Mouse (Mus musculus) stomach, postnatal 0 days (tissue): Measurements from ENCODE around the gene Gtf3c5. TPM values are rescaled to one million over a fixed set of nuclear protein-coding genes. Genes with fewer than 3 reads are reported as not detected.
A peak's percentile ranks its signal among the peaks of the same experiment; 100 is the strongest.

Source experiments
- ATAC-seq: fragments of 200-750 bp; cut with Nextera tagmentation; 2 replicates; pipeline ENCODE4 v1.8.0; 2017; ENCODE audit not compliant: low FRiP score, low TSS enrichment
- DNase-seq: peaks from one replicate; pipeline ENCODE4 v3.0.0-alpha.2; 2016; ENCODE audit warnings: low spot score
- H3K27ac ChIP-seq: fragments of 300-500 bp; sonication (generic); replicated peaks from 2 replicates; pipeline ENCODE4 v1.5.1; 2014; ENCODE audit warnings: mild to moderate bottlenecking, control low read depth
- H3K27me3 ChIP-seq: fragments of 300-500 bp; sonication (generic); 2 replicates; pipeline ENCODE4 v1.6.1; 2014; ENCODE audit warnings: low read length; ENCODE audit not compliant: control insufficient read depth, insufficient read depth
- H3K36me3 ChIP-seq: fragments of 300-500 bp; sonication (generic); 2 replicates; pipeline ENCODE4 v1.6.1; 2014; ENCODE audit warnings: low read length, mixed read lengths; ENCODE audit not compliant: control insufficient read depth, insufficient read depth
- H3K4me1 ChIP-seq: fragments of 300-500 bp; sonication (generic); replicated peaks from 2 replicates; pipeline ENCODE4 v1.6.1; 2014; ENCODE audit warnings: antibody characterized with exemption; ENCODE audit not compliant: control insufficient read depth, insufficient read depth
- H3K4me2 ChIP-seq: fragments of 300-500 bp; sonication (generic); replicated peaks from 2 replicates; pipeline ENCODE4 v1.6.1; 2014; ENCODE audit warnings: low read depth, mild to moderate bottlenecking, control low read depth, moderate library complexity
- H3K4me3 ChIP-seq: fragments of 300-500 bp; sonication (generic); 2 replicates; pipeline ENCODE4 v1.5.1; 2014; ENCODE audit warnings: low read depth, low read length, control low read depth
- H3K9ac ChIP-seq: fragments of 300-500 bp; sonication (generic); 2 replicates; pipeline ENCODE4 v1.6.1; 2014; ENCODE audit warnings: mild to moderate bottlenecking, low read length, control low read depth, mixed read lengths
- H3K9me3 ChIP-seq: fragments of 300-500 bp; sonication (generic); 2 replicates; pipeline ENCODE4 v1.6.1; 2016; ENCODE audit warnings: low read length; ENCODE audit not compliant: control insufficient read depth
- CTCF ChIP-seq: IDR thresholded peaks from 2 replicates; pipeline ENCODE4 v1.5.1; 2016; ENCODE audit warnings: antibody characterized with exemption, low read depth, mild to moderate bottlenecking, moderate library complexity
- EP300 ChIP-seq: optimal IDR thresholded peaks from 2 replicates; pipeline ENCODE3; 2016; ENCODE audit warnings: antibody characterized with exemption
- WGBS: fragments of 180-500 bp; shearing (Covaris S2); extraction: QIAGEN DNeasy Blood & Tissue Kit; methylation state at CpG from one replicate; pipeline ENCODE4 v1.1.7; 2014; 5-methylcytosine and 5-hydroxymethylcytosine counted together
- polyA plus RNA-seq: library from polyadenylated mRNA; unstranded; fragments of >200 nt; fragmentation: Nextera tagmentation; extraction: Ambion mirVana; gene quantifications from 2 replicates; pipeline ENCODE4 v1.2.1, GENCODE M21; 2015

Gtf3c5 gene
- polyA plus RNA-seq, 1 experiment from 2014 or later = 13.1 TPM

DNA sequence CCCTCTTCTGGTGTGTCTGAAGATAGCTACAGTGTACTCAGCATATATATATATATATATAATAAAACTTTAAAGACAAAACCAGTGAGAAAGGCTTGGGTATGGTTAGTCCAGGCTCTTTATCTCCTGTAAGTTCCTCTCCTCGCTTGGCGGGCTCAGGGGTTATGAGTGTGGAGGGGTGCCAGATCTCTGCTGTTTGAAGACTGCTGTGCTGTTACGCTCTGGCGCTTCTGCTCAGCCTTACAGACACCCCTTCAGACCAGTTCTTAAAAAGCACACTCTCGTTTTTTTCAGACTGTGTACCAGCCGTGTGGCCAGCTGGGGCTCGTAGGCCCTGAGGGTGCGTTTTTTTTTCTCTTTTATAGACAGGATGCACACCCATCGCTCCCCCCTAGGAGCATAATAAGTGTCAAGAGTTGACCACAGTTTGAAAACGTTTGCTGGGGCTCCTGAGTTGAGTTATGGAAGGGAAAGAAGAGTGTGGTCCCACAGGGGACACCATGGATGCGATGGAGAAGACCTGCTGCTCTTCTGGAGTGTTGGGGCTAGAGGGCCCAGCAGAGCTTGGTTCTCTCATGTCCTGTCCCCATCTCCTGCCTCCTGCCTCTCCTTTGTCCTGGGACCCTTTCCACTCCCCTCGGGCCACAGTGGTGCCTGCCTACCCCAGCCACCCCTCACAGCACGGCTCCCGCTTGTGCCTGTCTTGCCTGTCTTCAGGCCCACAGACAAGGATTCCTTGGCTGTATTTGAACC is 22.4 kb upstream of the Gtf3c5 start:
- ATAC-seq = no peak
- DNase-seq = no peak
- TF ChIP-seq CTCF = no peak
- no peak for TF ChIP-seq EP300
- Histone ChIP-seq H3K4me2 (no peak overlapping the region), H3K4me3 (no peak overlapping the region), H3K4me1 (no peaks in the 10 kb centered on the region), H3K9ac (no peak overlapping the region), H3K9me3 (no peaks in the 10 kb centered on the region), H3K27ac (no peak overlapping the region), H3K27me3 (no peaks in the 10 kb centered on the region), H3K36me3 (no peaks in the 10 kb centered on the region)
- 73% methylated on average over 14 of the region's 14 CpGs for WGBS

DNA sequence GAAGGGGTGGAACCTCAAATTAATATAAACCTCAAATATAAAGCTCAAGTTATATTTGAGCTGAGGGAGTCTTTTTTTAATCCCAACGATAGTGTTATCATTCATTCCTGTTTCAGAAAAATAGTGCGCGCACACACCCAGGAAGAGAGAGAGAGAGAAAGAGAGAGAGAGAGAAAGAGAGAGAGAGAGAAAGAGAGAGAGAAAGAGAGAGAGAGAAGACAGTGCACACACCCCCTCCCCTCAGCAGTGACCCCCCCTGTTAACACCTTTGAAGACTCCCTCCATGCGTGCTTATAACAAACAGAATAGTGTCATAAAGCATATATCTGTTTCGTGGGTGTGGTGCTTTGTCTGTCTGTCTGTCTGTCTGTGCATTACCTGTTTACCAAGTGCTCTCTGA is 20.0 kb upstream of the Gtf3c5 start:
- Histone ChIP-seq H3K27me3 (no peaks in the 10 kb centered on the region), H3K36me3 (no peaks in the 10 kb centered on the region), H3K27ac (no peak overlapping the region), H3K4me2 (no peak overlapping the region), H3K4me3 (no peak overlapping the region), H3K4me1 (no peaks in the 10 kb centered on the region), H3K9me3 (no peaks in the 10 kb centered on the region), H3K9ac (no peak overlapping the region)
- ATAC-seq (no peak), DNase-seq (no peak)
- WGBS = 83% methylated on average over 5 of the region's 5 CpGs
- no peak for TF ChIP-seq CTCF
- TF ChIP-seq EP300 = no peak

DNA sequence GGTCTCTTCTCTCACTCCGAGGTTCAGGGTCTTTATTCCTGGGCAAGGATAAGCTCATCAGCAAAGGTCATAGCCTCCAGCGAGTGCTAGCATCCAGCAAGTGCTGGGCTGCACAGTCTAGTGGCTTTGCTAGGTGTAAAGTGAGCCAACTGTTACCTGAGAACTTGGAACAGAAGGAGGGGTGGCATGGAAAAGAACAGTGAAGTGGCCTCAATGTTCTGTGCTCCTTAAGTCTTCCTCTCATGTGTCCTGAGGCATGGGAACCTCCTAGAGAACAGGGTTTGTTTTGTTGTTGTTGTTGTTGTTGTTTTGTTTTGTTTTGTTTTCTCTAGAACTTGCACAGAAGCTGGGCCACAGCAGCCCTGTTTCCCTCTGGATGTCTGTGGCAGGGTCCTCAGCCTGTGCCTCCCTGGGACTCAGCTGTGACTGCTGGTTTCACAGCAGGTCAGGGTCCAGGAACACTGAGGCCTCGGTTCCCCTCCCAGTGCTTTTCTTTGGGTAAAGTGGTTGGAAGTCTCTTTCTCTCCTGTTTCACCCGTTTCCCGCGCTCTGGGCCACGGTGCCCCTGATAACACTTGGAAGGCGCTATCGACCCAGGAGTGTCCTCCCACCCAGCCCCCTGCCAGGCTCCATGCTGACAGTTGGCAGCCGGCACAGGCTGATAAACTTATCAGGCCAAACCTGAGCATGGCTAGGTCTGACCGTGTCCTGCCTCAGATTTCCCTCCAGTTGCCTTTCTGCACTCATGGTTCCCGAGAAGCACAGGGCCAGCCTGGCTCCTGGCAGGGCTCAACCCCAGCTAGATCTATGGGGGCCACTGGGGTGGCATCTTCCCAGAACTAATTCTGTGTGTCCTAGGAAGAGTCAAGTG is 18.4 kb upstream of the Gtf3c5 start:
- H3K27ac ChIP-seq = no peak overlapping the region
- TF ChIP-seq CTCF (no peak), EP300 (no peak)
- no peak overlapping the region for H3K9ac ChIP-seq
- 0 out of 2 replicates have a peak, but pooled peaks have one; percentile 17 for ATAC-seq
- H3K27me3 ChIP-seq = no peaks in the 10 kb centered on the region
- H3K4me3 ChIP-seq = no peak overlapping the region
- H3K4me2 ChIP-seq = no peak overlapping the region
- no peak for DNase-seq
- no peaks in the 10 kb centered on the region for H3K36me3 ChIP-seq
- no peaks in the 10 kb centered on the region for H3K4me1 ChIP-seq
- WGBS = 48% methylated on average over 12 of the region's 12 CpGs
- H3K9me3 ChIP-seq = no peaks in the 10 kb centered on the region

DNA sequence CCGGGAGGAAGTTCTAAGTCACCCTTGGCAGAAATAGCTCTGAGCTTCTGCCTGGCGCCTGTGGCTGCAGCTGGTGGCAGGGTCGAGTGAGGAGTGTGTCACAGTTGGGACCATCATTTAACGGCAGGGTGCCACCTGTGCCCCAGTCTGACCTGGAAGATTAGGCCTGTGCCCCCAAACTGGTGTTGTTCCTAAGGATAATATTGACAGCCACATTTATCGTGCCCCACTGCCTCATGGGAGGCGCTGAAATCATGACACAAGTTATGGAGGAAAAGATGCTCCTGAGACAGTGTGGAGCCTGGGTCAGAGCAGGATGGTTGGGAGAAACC is 16.0 kb upstream of the Gtf3c5 start:
- DNase-seq (no peak), ATAC-seq (no peak)
- no peak overlapping the region for H3K4me3 ChIP-seq
- TF ChIP-seq CTCF (no peak), EP300 (no peak)
- H3K27ac ChIP-seq = no peak overlapping the region
- H3K4me2 ChIP-seq = no peak overlapping the region
- H3K9ac ChIP-seq = no peak overlapping the region
- 68% methylated on average over 6 of the region's 6 CpGs for WGBS
- no peaks in the 10 kb centered on the region for H3K36me3 ChIP-seq
- no peaks in the 10 kb centered on the region for H3K27me3 ChIP-seq
- H3K9me3 ChIP-seq = no peaks in the 10 kb centered on the region
- H3K4me1 ChIP-seq = no peaks in the 10 kb centered on the region

DNA sequence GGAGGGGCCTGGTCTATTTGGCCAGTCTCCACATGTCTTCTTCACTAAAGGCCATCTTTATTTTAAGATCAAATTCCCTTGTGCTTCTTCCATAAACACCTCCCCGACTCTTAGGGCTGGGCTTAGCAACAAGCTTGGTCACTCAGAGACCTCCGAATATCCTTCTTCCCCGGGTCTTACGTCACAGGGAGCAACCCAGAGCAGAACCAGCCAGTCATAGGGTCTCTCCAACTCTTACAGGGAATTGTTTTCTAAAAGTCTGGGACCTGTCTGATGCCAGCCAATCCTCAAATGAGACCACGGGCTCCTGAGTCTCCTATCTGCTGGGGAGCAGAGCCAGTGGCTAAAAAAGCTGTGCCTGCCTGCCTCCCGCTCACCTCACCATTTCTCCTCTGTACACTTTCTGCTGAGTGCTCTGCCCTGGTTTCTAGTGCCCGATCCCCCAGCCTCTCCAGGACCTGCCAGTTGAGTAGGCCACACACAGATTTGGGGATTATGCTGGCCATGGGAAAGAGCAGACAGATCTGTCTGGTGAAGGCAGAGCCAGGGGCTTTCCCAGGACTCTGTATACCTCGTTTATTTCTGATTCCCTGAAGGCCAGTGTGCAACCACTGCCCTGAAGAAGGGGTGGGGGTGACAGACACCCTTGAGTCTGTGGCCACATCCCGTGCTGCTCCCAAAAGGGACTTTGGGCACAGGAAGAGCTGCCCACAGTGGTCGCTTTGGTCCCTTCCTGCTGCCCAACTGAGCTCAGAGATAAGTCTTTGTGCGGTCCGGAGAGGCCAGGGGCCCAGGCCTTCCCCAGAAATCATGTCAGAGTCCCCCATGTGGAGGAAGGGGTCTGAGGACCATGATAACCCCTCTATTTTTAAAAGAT is 15.4 kb upstream of the Gtf3c5 start:
- ATAC-seq = no peak
- H3K9ac ChIP-seq = no peak overlapping the region; the same call in 1 of the 2 replicates
- no peak for DNase-seq
- TF ChIP-seq CTCF = no peak
- no peak for TF ChIP-seq EP300
- no peaks in the 10 kb centered on the region for H3K27me3 ChIP-seq
- H3K4me1 ChIP-seq = no peaks in the 10 kb centered on the region
- H3K4me2 ChIP-seq = no peak overlapping the region
- 52% methylated on average over 12 of the region's 12 CpGs for WGBS
- no peaks in the 10 kb centered on the region for H3K9me3 ChIP-seq
- H3K36me3 ChIP-seq = no peaks in the 10 kb centered on the region
- H3K4me3 ChIP-seq = no peak overlapping the region
- no peak overlapping the region for H3K27ac ChIP-seq
